Mouse (Mus musculus) midbrain, embryonic 16.5 days (tissue): Measurements from ENCODE around the gene Prkci. TPM values are rescaled to one million over a fixed set of nuclear protein-coding genes. Genes with fewer than 3 reads are reported as not detected.

Experiments used
- ATAC-seq: fragments of 200-750 bp; cut with Nextera tagmentation; 2 replicates; pipeline ENCODE4 v1.8.0; 2017; ENCODE audit warnings: moderate TSS enrichment
- H3K27ac ChIP-seq: fragments of 300-500 bp; sonication (generic); 2 replicates; pipeline ENCODE4 v1.5.1; 2014; ENCODE audit warnings: mild to moderate bottlenecking, low read length, mixed read lengths
- H3K27me3 ChIP-seq: fragments of 300-500 bp; sonication (generic); 2 replicates; pipeline ENCODE4 v1.6.1; 2014; ENCODE audit warnings: low read depth, low read length, mixed read lengths; ENCODE audit not compliant: control insufficient read depth, insufficient read depth
- H3K36me3 ChIP-seq: fragments of 300-500 bp; sonication (generic); 2 replicates; pipeline ENCODE4 v1.6.1; 2014; ENCODE audit warnings: mild to moderate bottlenecking, low read length, moderate library complexity, mixed read lengths; ENCODE audit not compliant: control insufficient read depth, insufficient read depth
- H3K4me1 ChIP-seq: fragments of 300-500 bp; sonication (generic); 2 replicates; pipeline ENCODE4 v1.6.1; 2014; ENCODE audit warnings: mild to moderate bottlenecking, low read length, mixed read lengths; ENCODE audit not compliant: control insufficient read depth, insufficient read depth
- H3K4me2 ChIP-seq: fragments of 300-500 bp; sonication (generic); 2 replicates; pipeline ENCODE4 v1.6.1; 2014; ENCODE audit warnings: mild to moderate bottlenecking, low read length, mixed read lengths
- H3K4me3 ChIP-seq: fragments of 300-500 bp; sonication (generic); 2 replicates; pipeline ENCODE4 v1.5.1; 2014; ENCODE audit warnings: low read depth, mild to moderate bottlenecking, low read length, moderate library complexity, mixed read lengths
- H3K9ac ChIP-seq: fragments of 300-500 bp; sonication (generic); 2 replicates; pipeline ENCODE4 v1.6.1; 2014; ENCODE audit warnings: low read depth, low read length, mixed read lengths
- H3K9me3 ChIP-seq: fragments of 300-500 bp; sonication (generic); replicated peaks from 2 replicates; pipeline ENCODE4 v1.6.1; 2014; ENCODE audit warnings: mild to moderate bottlenecking, low read length, mixed read lengths; ENCODE audit not compliant: control insufficient read depth, poor library complexity, severe bottlenecking
- WGBS: fragments of 180-500 bp; shearing (Covaris S2); extraction: QIAGEN DNeasy Blood & Tissue Kit; methylation state at CpG from one replicate; pipeline ENCODE4 v1.1.7; 2014; 5-methylcytosine and 5-hydroxymethylcytosine counted together
- polyA plus RNA-seq: library from polyadenylated mRNA; unstranded; fragments of >200 nt; fragmentation: Nextera tagmentation; extraction: Ambion mirVana; gene quantifications from 2 replicates; pipeline ENCODE4 v1.2.1, GENCODE M21; 2015

Prkci gene
- polyA plus RNA-seq, 1 experiment from 2014 or later = 25.5 TPM

DNA sequence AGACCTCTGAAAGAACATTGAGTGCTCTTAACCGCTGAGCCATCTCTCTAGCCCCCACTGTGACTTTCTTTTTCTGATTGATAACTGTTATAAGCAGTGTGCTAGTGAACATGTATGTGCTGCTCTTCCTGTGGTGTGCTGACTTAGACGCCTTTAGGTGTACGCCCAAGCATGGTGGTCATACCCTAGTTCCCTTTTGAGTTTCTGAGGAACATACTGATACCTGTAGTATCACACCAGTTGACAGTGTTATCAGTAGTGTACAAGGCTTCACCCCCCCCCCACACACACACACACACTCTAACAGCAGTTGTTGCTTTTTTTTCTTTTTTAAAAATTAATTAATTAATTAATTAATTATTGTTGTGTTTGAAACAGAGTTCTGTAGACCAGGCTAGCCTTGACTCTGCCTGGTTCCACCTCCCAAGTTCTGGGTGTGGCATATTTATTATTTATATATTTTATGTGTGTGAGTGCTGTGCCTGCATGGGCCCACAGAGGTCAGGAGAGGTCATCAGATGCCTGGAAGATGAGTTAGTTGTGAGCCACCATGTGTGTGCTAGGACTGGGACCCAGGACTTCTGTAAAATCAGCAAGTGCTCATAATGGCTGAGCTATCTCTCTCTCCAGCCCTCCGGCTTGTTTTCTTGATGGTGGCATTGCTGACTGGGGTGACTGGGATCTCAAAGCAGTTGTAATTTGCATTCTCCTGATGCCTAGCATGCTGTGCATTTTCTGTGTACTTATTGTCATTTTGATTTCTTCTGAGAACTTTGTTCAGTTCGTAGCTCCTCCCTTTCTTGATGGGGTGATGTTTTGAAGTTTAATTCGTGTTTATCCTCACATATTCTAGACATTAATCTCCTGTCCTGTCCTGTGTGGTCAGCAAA is 9.0 kb downstream of the Prkci start:
- no peaks in the 10 kb centered on the region for H3K4me1 ChIP-seq
- H3K4me3 ChIP-seq = no peak overlapping the region
- no peak for ATAC-seq
- no peaks in the 10 kb centered on the region for H3K27me3 ChIP-seq
- no peaks in the 10 kb centered on the region for H3K9me3 ChIP-seq
- H3K27ac ChIP-seq = no peak overlapping the region
- H3K4me2 ChIP-seq = no peak overlapping the region
- no peak overlapping the region for H3K9ac ChIP-seq
- 71% methylated on average over 6 of the region's 6 CpGs for WGBS
- H3K36me3 ChIP-seq = no peaks in the 10 kb centered on the region

DNA sequence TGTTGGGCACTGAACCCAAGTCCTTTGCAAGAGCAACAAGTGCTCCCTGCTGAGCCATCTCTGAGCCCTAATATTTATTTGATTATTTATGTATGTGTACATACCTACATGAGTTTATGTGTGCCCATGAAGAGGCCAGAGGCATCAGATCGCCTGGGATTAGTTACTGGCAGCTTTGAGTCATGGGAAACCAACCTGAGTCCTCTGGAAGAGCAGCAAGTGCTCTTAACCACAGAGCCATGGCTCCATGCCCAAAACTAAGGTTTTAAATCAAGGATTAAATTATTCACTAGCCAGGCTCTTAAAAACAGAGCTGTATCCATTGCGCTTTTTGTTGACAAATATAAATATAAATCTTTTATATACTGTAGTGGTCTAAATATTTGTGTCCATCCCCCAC is 18.8 kb downstream of the Prkci start:
- H3K9ac ChIP-seq = no peak overlapping the region
- no peaks in the 10 kb centered on the region for H3K9me3 ChIP-seq
- no peak overlapping the region for H3K27ac ChIP-seq
- H3K4me1 ChIP-seq = 0 out of 2 replicates have a peak, but pooled peaks cover 5% of the 10 kb centered on the region
- H3K36me3 ChIP-seq = no peaks in the 10 kb centered on the region
- ATAC-seq = no peak
- H3K27me3 ChIP-seq = no peaks in the 10 kb centered on the region
- no peak overlapping the region for H3K4me2 ChIP-seq
- H3K4me3 ChIP-seq = no peak overlapping the region
- 88% methylated on average over 2 of the region's 2 CpGs for WGBS

- ATAC-seq = no peak
- peaks cover 2% of the 10 kb centered on the region for H3K36me3 ChIP-seq
These were observed 20.3 kb downstream of the Prkci start for GRCm38 (mm10) chr3:31015682-31016443.

GRCm38 (mm10) chr3:31016594-31017196 is 21.1 kb downstream of the Prkci start:
- 35% methylated on average over 9 of the region's 9 CpGs for WGBS
- H3K9me3 ChIP-seq = no peaks in the 10 kb centered on the region

More at GRCm38 (mm10) chr3:31015682-31016443, 20.3 kb downstream of the Prkci start:
- H3K27me3 ChIP-seq = no peaks in the 10 kb centered on the region
- no peak overlapping the region for H3K27ac ChIP-seq
- no peak overlapping the region for H3K4me2 ChIP-seq
- H3K9me3 ChIP-seq = no peaks in the 10 kb centered on the region
- no peak overlapping the region for H3K9ac ChIP-seq
- no peak overlapping the region for H3K4me3 ChIP-seq
- WGBS = 77% methylated on average over 10 of the region's 10 CpGs
- H3K4me1 ChIP-seq = 0 out of 2 replicates have a peak, but pooled peaks cover 5% of the 10 kb centered on the region

GRCm38 (mm10) chr3:31017652-31018051 is 22.1 kb downstream of the Prkci start:
- H3K4me2 ChIP-seq = no peak overlapping the region

More at GRCm38 (mm10) chr3:31016594-31017196, 21.1 kb downstream of the Prkci start:
- Histone ChIP-seq H3K4me1 (0 out of 2 replicates have a peak, but pooled peaks cover 5% of the 10 kb centered on the region), H3K4me3 (no peak overlapping the region), H3K27me3 (no peaks in the 10 kb centered on the region), H3K27ac (no peak overlapping the region), H3K4me2 (no peak overlapping the region), H3K9ac (no peak overlapping the region), H3K36me3 (peaks cover 2% of the 10 kb centered on the region)
- no peak for ATAC-seq

GRCm38 (mm10) chr3:31019287-31019686 is 23.7 kb downstream of the Prkci start:
- WGBS = 97% methylated on average over 1 of the region's 1 CpGs
- Histone ChIP-seq H3K27me3 (no peaks in the 10 kb centered on the region), H3K4me2 (no peak overlapping the region), H3K9ac (no peak overlapping the region), H3K9me3 (no peaks in the 10 kb centered on the region), H3K4me3 (no peak overlapping the region), H3K27ac (no peak overlapping the region), H3K36me3 (peaks cover 2% of the 10 kb centered on the region), H3K4me1 (0 out of 2 replicates have a peak, but pooled peaks cover 5% of the 10 kb centered on the region)
- no peak for ATAC-seq

More at GRCm38 (mm10) chr3:31017652-31018051, 22.1 kb downstream of the Prkci start:
- H3K4me1 ChIP-seq = 0 out of 2 replicates have a peak, but pooled peaks cover 5% of the 10 kb centered on the region
- H3K9me3 ChIP-seq = no peaks in the 10 kb centered on the region
- no peaks in the 10 kb centered on the region for H3K27me3 ChIP-seq
- WGBS = 30% methylated on average over 4 of the region's 4 CpGs
- H3K27ac ChIP-seq = no peak overlapping the region
- no peak overlapping the region for H3K9ac ChIP-seq
- peaks cover 2% of the 10 kb centered on the region for H3K36me3 ChIP-seq
- no peak for ATAC-seq
- H3K4me3 ChIP-seq = no peak overlapping the region

DNA sequence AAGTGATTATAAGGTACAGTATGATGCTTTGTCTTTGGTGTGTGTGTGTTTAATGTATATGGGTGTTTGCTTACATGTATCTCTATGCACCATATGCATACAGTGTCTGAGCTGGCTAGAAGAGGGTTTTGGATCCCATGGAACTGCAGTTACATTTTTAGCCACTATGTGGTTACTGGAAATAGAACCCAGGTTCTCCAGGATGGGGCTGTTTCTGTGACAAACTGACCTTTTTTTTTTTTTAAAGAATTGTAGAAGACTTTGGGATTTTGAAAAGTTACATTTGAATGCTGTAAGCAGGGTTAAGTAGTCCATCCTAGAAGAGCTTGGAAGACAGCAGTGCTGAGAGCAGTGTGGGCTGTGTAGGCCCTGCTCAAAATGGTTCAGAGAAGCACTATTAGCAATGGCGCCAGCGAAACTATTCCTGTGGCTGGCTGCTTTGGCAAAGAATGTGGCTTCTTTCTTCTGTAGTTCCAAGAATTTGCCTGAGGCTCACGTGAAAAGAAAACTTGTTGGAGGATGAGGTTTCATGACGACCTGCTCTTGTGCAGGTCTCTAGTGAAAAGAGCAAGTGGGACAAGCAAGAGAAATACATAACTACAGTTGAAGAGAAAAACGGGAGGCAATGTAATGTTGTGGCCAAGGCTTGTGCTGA is 24.4 kb downstream of the Prkci start:
- H3K9me3 ChIP-seq = no peaks in the 10 kb centered on the region
- 91% methylated on average over 5 of the region's 5 CpGs for WGBS

GRCm38 (mm10) chr3:31020656-31021055 is 25.1 kb downstream of the Prkci start:
- Histone ChIP-seq H3K4me1 (0 out of 2 replicates have a peak, but pooled peaks cover 5% of the 10 kb centered on the region), H3K27ac (no peak overlapping the region), H3K36me3 (peaks cover 2% of the 10 kb centered on the region), H3K9ac (no peak overlapping the region), H3K27me3 (no peaks in the 10 kb centered on the region), H3K4me3 (no peak overlapping the region), H3K9me3 (no peaks in the 10 kb centered on the region), H3K4me2 (no peak overlapping the region)
- ATAC-seq = no peak
- 89% methylated on average over 4 of the region's 4 CpGs for WGBS

More for the DNA sequence above, 24.4 kb downstream of the Prkci start:
- Histone ChIP-seq H3K9ac (no peak overlapping the region), H3K27ac (no peak overlapping the region), H3K4me3 (no peak overlapping the region), H3K4me1 (0 out of 2 replicates have a peak, but pooled peaks cover 5% of the 10 kb centered on the region), H3K4me2 (no peak overlapping the region), H3K36me3 (peaks cover 2% of the 10 kb centered on the region), H3K27me3 (no peaks in the 10 kb centered on the region)
- no peak for ATAC-seq
